Mouse (Mus musculus): ENCODE measurements around the gene Ifitm5.
A peak's percentile ranks its signal among the peaks of the same experiment; 100 is the strongest.

Ifitm5 gene

GRCm38 (mm10) chr7:140902036-140902875 lies 47.8 kb downstream of the Ifitm5 start:
- DNase-seq (ENCODE audit: low spot score): peak; percentile 34

- no peak for DNase-seq (ENCODE audit: low spot score)
Measured at GRCm38 (mm10) chr7:140900220-140900619, 49.9 kb downstream of the Ifitm5 start, which contains the start of gene Cox8b. Cox8b (minus strand) TSS chr7:140900446.

- DNase-seq (ENCODE audit: low spot score): no peak
Measured at GRCm38 (mm10) chr7:140899121-140899520, 51.0 kb downstream of the Ifitm5 start.

Data from ovary, postnatal 36 days (tissue).